Mouse (Mus musculus) c-Kit-positive CD71-positive TER-119-positive erythroid progenitor cells, embryonic 14.5 days (primary cell): ENCODE results near the gene Kcna3.

Experiments
- DNase-seq: peaks from one replicate; pipeline ENCODE4 v3.0.0-alpha.2; 2013; ENCODE audit warnings: low spot score

Kcna3 gene

DNA sequence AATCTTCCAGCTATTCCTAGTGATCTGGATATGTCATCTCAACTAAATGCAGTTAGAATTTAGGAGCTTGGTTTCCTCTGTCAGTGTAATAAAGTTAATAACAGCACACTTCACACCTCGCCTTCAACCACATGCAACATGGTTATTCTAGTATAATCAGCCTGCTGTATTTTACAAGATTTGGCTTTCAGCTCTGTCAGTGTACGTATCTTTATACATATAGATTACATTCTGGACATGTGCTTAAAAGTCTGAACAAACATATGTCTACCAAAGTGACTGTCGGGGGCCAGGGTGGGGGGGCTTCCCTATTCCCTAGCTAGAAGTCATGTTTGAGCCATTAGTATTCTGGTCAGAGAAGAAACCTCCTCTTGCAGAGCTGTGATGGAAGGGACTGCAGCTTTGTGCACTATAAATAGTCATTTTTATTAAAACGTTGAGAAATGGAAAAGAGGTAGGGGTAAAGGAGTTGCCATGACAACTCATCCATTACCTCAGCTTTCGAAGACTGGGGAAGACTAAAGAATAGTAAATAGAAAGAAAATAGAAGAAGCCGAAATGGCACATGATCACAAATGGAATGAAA, 29.6 kb downstream of the Kcna3 start:
- no peak for DNase-seq

DNA sequence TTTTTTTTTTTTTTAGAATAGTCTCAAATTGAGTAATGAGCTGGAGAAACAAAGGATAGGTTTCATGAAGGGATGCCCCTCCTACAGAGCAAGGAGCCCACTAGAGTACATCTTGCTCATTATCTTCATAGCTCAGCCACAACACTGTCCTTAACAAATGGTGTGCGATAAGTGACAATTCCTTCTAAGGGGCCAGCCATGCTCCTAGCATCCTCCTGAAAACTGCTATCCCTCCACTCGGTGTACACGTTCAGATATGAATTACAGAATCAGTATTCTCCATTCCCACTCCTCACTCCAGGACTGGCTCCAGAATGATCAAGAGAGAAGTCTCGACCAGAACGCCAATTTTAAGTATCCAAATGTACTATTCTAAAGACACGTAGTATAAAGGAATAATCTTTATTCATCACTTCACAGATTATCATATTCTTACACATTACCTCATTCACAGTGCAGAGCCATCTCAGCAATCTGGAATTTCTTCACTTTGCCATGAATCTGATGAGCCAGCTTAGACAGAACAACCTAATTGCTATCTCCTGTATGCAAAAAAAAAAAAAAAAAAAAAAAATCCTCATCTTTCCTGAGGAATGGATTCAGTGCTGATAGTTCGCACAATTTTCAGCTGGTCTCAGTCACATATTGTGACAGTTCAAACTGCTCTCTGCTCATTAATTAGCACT, 30.3 kb downstream of the Kcna3 start:
- DNase-seq = no peak

DNA sequence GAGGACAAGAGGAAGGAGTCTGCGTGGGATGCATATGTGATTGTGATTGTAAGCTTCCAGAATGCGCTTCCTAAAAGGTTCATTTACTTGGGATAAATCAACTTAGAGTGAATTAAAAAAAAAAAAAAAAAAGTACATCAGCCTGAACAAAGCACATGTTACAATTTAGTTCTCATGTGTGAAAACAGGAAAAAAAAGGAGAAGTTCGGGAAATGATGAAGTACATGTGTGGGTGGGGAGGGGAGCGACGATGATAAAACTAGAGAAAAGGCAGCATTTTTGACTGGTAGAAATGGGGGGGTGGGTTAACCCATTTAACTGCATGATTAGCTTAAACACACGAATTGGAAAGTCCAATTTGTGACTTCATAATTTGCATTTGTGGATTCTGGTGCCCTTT, 31.3 kb downstream of the Kcna3 start:
- DNase-seq = no peak

DNA sequence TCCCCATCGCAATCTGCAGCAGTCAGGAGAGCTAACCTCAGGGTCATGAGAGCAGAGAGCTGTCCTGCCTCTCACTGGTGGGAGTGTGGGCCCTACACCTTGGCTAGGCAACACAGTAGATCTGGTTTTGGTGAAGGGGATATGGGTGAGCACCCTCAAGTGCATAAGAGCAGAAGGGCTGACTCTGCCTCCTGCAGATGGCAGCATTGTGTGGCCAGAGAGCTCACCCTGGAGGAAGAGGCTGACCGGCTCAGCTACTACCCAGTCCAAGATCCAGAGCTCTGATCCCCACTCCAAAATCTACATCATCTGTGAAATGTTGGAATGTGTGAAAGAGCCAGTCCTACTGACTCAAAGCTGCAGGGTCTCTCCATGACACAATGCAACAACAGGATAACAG, 37.9 kb downstream of the Kcna3 start:
- no peak for DNase-seq

DNA sequence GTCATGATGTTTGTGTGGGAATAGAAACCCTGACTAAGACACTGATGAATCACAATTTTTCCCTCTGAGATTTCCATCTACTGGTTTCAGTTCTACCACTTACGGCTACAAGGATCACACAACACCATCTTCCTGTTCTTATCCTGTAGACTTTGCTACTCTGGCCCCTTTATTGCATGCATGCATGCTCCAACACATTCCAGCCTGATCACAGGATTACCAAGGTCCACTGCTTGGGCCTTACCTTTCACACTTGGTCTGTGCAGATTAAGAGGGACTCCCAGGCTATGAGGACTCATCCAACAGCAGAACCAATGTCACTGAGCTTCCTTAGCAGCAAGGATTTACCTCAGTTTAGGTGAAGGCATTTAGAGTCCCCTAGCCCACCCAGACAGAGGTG, 39.7 kb downstream of the Kcna3 start:
- no peak for DNase-seq

DNA sequence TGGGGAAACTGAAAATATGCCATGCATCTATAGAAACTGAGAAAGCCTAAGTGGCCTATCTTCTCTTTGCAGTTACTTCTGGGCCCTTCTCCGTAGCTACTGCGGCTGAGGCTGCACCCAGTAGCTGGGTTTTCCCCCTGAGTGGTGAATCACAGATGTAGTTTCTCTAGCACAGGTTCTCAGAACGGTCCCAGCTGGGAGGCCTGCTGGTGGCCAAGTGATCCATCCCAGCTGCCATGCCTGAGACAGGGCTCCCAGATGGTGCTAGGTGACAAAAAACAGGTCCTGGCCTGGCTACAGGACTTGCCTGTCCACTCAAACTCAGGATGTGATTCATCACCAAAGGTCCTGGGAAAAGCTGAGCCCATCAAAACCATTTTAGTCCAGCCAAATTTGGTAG, 40.7 kb downstream of the Kcna3 start:
- no peak for DNase-seq

DNA sequence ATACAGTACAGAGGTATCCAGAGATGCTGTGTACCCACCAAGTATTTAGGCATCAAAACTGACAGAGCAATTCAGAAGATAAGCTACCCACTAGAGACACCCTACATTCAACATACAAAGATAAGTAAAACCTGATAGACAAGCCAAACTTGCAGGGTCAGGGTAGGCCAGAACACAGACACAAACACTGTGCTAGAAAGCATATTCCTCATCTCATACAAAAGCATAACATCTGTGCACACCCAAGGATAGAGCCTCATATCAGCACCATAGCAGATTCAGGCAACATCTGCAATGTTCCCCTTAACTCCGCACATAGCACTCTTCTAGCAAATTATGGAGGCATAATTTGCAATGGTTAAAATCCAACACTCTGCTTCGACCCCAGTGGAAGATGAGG, 41.1 kb downstream of the Kcna3 start:
- DNase-seq = no peak

DNA sequence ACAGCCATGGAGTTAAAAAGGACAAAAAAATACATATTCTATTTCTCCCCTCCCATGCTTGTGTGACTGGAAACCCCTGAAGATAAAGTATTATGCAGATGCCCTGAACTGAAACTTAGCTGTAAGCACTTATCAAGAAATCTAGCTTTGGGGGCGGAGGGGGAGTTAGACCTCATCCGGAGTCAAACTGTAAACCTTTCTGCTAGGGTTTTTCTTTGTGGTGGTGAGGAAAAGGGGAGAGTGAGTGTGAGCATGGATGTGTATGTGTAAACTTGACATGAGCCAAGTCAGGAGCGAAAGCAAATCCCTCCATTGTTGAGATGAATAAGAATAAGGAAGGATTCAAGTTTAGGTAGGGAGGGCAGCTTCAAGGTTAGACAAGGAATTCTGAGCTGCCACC, 44.8 kb downstream of the Kcna3 start:
- DNase-seq = no peak

DNA sequence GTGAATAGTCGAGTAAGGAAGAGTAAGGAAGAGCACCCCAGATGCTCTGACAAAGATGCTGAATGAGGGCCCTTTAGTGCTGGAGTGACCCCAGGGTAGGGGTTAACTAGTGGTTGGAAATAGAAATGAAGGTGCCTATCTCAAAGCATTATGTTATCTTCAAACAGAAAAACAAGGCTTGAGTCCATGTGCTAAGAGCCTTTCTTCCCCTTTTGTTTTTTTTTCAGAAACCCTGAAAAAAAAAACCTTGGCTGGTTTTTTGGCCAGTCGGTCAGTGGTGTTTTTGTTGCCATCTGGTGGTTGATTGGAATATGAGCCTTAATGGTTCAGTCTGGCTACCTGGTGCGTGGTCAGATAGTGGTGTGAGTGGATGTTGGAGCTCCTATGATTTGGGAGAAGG, 45.3 kb downstream of the Kcna3 start:
- DNase-seq = no peak

DNA sequence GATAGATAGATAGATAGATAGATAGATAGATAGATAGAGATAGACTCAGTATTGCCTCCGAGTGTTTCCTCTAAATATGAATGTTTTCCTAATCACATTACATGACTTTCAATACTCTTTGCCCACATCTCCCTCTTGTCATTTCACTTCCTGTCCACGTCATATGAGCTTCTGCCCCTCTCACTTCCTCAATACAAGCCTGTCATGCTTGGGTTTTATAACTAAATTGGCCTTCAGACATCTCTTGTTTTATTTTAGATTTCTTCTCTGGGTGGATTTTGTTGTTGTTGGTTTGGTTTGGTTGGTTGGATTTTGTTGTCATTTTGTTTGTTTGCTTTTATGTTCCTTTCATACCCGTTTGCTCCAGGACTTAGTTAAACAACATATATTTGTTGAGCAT, 48.6 kb downstream of the Kcna3 start:
- no peak for DNase-seq

DNA sequence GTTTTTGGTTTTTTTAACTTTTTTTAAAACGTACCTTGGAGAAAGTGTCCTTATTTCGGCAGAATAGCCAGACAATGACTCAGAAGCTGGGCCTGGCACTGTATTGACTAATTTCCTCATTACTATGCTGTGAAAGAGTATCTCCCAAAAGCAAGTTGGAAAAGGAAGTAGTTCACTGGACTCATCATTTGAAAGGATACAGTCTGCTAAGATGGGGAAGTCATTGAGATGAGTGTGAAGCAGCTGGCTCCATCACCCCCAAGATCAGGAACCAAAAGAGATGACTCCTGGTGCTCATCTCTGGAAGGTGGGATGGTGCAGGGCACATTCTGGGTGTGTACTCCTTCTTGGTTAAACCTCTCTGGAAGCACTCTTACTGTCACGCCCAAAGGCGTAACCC, 51.4 kb downstream of the Kcna3 start:
- no peak for DNase-seq
